Mouse (Mus musculus) C2C12 (cell line): ENCODE data around the gene Prps1l3. TPM values are rescaled to one million over a fixed set of nuclear protein-coding genes. Genes with fewer than 3 reads are reported as not detected.

Experiments
- H3K27me3 ChIP-seq: one replicate; pipeline ENCODE4 v1.6.1; 2011; ENCODE audit not compliant: control insufficient read depth, insufficient read depth, insufficient read length
- H3K36me3 ChIP-seq: one replicate; pipeline ENCODE4 v1.6.1; 2011; ENCODE audit not compliant: control insufficient read depth, insufficient read depth
- H3K4me3 ChIP-seq: one replicate; pipeline ENCODE4 v1.5.1; 2011; ENCODE audit warnings: mild to moderate bottlenecking, control low read depth; ENCODE audit not compliant: poor library complexity, insufficient read depth, severe bottlenecking
- H3K79me2 ChIP-seq: one replicate; pipeline ENCODE4 v1.6.1; 2011; ENCODE audit not compliant: control insufficient read depth, insufficient read depth
- H3K79me3 ChIP-seq: one replicate; pipeline ENCODE4 v1.6.1; 2011; ENCODE audit warnings: low read depth, control low read depth
- H3ac ChIP-seq: one replicate; pipeline ENCODE3; 2011; ENCODE audit warnings: low read depth; ENCODE audit not compliant: control insufficient read depth, insufficient read length
- CEBPB ChIP-seq: IDR thresholded peaks from one replicate; pipeline ENCODE4 v1.6.1; 2011; ENCODE audit warnings: low read depth, mild to moderate bottlenecking, control low read depth, moderate library complexity
- CTCF ChIP-seq: IDR thresholded peaks from one replicate; pipeline ENCODE4 v1.5.1; 2011; ENCODE audit not compliant: control insufficient read depth, insufficient read depth, insufficient read length
- FOSL1 ChIP-seq: IDR thresholded peaks from one replicate; pipeline ENCODE4 v1.8.0; 2011; ENCODE audit warnings: mild to moderate bottlenecking, low read length; ENCODE audit not compliant: poor library complexity, insufficient read depth, severe bottlenecking
- MAX ChIP-seq: IDR thresholded peaks from one replicate; pipeline ENCODE4 v1.6.1; 2011; ENCODE audit warnings: mild to moderate bottlenecking, control low read depth
- MYOD1 ChIP-seq: IDR thresholded peaks from one replicate; pipeline ENCODE4 v1.6.1; 2011; ENCODE audit warnings: low read depth; ENCODE audit not compliant: control insufficient read depth, insufficient read length
- MYOG ChIP-seq: IDR thresholded peaks from one replicate; pipeline ENCODE4 v1.6.1; 2011; ENCODE audit not compliant: control insufficient read depth, insufficient read length; ENCODE audit errors: extremely low read depth
- USF1 ChIP-seq: IDR thresholded peaks from one replicate; pipeline ENCODE4 v1.6.1; 2011; ENCODE audit warnings: low read depth, mild to moderate bottlenecking, control low read depth, moderate library complexity
- long read RNA-seq, 2 experiments: library from polyadenylated mRNA; unstranded; transcript quantifications; one replicate each; pipeline ENCODE4 v2.0.0; 2019 to 2020
- polyA plus RNA-seq: library from polyadenylated mRNA; unstranded; fragments of >200 nt; fragmentation: generic; extraction: Trizol; gene quantifications from one replicate; pipeline ENCODE4 v1.2.1, GENCODE M21; 2012; ENCODE audit warnings: missing spikeins

Prps1l3 gene
- polyA plus RNA-seq, result 15.9 TPM
- long read RNA-seq, experiment 1, transcript Prps1l3-201 (2 exons, 1,720 nt), result major isoform, 30 of 30 reads
- long read RNA-seq, experiment 1, partial matches to known transcripts, result 0 of 30 reads
- long read RNA-seq, experiment 1, other reads (novel, unspliced or antisense), result 0 of 30 reads
- long read RNA-seq, experiment 2, transcript Prps1l3-201 (2 exons, 1,720 nt), result major isoform, 304 of 334 reads
- long read RNA-seq, experiment 2, partial matches to known transcripts, result 1 of 334 reads
- long read RNA-seq, experiment 2, other reads (novel, unspliced or antisense), result 29 of 334 reads

GRCm38 (mm10) chr12:57230192-57230706 is at the start of gene Prps1l3, which contains the start of gene Mipol1:
Prps1l3 (plus strand) TSS chr12:57230412.
Mipol1 (plus strand) TSS chr12:57230427.
- peaks cover 9% of the 10 kb centered on the region for H3K36me3 ChIP-seq
- peaks cover 49% of the 10 kb centered on the region for H3K79me2 ChIP-seq
- peak within 1 kb of the TSS; percentile 80 for H3ac ChIP-seq
- no peak for TF ChIP-seq USF1
- TF ChIP-seq MAX, result peak; percentile 95
- H3K4me3 ChIP-seq, result peak within 1 kb of the TSS; percentile 55
- no peaks in the 10 kb centered on the region for H3K27me3 ChIP-seq
- H3K79me3 ChIP-seq, result peaks cover 44% of the 10 kb centered on the region

DNA sequence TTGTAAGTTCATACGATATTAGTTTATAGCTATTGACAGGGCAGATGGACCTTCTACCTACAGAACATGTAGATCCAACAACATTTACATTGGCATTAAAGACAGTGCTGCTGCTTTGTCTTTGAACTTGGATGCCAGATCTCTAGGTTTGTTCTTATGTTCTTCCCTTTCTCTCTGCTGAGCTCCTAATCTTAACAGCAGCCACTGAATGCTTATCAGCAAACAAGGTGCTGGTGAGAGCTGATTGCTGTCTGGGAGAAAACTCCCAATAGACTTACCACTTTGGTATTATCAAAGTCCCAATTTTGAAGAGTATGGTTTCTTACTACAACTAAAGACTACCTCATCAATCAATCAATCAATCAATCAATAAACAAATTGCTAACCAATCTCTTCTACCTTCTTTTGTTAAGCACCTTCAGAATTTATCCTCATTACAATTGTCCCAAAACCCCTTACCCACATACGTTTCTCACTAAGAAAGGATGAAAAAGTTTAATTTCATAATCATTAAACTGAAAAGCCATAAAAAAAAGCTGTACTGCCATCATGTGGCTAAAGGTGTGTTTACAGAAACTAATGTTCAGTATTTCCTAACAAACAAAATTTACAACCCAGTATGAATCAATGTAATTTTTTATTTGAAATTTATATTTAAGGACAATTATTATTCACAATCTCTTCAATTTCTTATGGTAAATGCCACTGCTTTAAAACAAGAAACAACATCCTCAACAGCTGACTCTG is 45.6 kb upstream of the Prps1l3 start:
- Histone ChIP-seq H3K4me3 (no peak overlapping the region), H3K79me3 (no peaks in the 10 kb centered on the region), H3K27me3 (no peaks in the 10 kb centered on the region), H3K36me3 (no peaks in the 10 kb centered on the region), H3ac (no peak overlapping the region), H3K79me2 (no peaks in the 10 kb centered on the region)
- no peak for TF ChIP-seq MYOD1
- no peak for TF ChIP-seq FOSL1
- TF ChIP-seq CEBPB, result no peak
- no peak for TF ChIP-seq CTCF
- TF ChIP-seq USF1, result no peak
- no peak for TF ChIP-seq MAX
- TF ChIP-seq MYOG, result no peak

DNA sequence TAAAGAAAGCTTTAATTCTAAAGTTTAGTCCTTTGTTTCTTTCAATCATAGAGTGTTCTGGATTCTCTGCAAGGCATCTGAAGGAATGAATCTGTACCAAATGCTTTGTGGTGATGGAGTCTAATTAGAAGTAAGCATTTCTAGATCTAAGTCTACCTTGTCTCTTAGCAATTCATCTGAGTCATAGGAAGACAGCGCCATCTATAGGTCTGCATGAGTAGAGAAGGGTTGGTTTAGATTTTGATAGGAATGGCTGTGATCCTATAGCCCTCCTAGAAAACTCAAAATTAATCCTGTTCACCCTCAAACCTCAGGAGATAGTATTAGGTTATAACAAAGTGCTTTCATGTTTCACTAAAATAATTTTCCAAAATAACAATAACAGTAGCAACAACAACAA is 44.7 kb upstream of the Prps1l3 start:
- Histone ChIP-seq H3K36me3 (no peaks in the 10 kb centered on the region), H3K79me3 (no peaks in the 10 kb centered on the region), H3K4me3 (no peak overlapping the region), H3ac (no peak overlapping the region), H3K79me2 (no peaks in the 10 kb centered on the region), H3K27me3 (no peaks in the 10 kb centered on the region)
- TF ChIP-seq USF1 (no peak), MYOG (no peak), FOSL1 (no peak), CTCF (no peak), MYOD1 (no peak), CEBPB (no peak), MAX (no peak)

GRCm38 (mm10) chr12:57186126-57186525 is 44.1 kb upstream of the Prps1l3 start:
- no peak for TF ChIP-seq FOSL1
- TF ChIP-seq CEBPB, result no peak
- no peak for TF ChIP-seq MAX
- TF ChIP-seq USF1, result no peak
- no peak for TF ChIP-seq MYOD1
- TF ChIP-seq CTCF, result no peak
- TF ChIP-seq MYOG, result no peak
- Histone ChIP-seq H3K4me3 (no peak overlapping the region), H3K79me3 (no peaks in the 10 kb centered on the region), H3K27me3 (no peaks in the 10 kb centered on the region), H3K36me3 (no peaks in the 10 kb centered on the region), H3ac (no peak overlapping the region), H3K79me2 (no peaks in the 10 kb centered on the region)

DNA sequence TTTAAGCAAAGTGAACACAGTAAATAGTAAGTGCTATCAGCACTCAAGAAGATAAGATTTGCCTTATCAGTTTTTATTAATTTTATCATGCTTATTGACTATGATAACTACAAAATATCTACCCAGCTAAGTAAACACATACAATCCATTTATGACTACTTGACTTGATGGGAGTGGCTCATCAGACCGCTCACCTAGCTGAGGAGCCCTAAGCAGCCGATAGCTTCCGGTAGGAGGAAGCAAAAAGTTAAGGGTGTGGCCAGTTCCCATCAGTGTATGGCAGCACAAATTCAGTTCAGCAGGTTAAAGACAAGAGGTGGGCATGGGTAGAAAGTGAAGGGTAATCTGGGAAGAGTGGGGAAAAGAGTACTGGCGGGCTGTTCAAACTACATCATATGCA is 43.2 kb upstream of the Prps1l3 start:
- TF ChIP-seq MAX (no peak), FOSL1 (no peak), MYOD1 (no peak), CTCF (no peak)
- no peaks in the 10 kb centered on the region for H3K27me3 ChIP-seq
- no peaks in the 10 kb centered on the region for H3K36me3 ChIP-seq
- H3ac ChIP-seq, result no peak overlapping the region
- no peaks in the 10 kb centered on the region for H3K79me2 ChIP-seq
- H3K79me3 ChIP-seq, result no peaks in the 10 kb centered on the region
- no peak overlapping the region for H3K4me3 ChIP-seq

DNA sequence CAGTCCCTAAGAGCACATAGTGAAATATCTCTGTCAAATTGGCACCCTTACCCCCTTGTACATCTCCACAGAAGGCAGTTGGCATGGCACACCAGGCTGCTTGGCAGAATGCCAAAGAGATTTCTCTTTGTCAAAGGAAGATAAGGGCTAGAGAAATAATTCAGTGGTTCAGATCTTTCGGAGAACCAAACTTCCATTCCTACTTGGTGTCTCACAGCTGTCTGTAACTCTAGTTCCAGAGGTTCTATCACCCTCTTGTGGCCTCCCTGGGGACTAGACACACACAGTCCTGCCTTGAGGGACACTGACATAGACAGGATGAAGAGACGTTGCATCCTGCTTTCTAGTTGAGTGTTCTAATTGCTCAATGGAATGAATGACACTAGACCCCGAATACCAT is 35.6 kb upstream of the Prps1l3 start:
- H3K79me3 ChIP-seq, result no peaks in the 10 kb centered on the region
- no peak overlapping the region for H3ac ChIP-seq
- H3K4me3 ChIP-seq, result no peak overlapping the region
- H3K79me2 ChIP-seq, result no peaks in the 10 kb centered on the region
- TF ChIP-seq USF1 (no peak), MAX (no peak), FOSL1 (no peak), MYOD1 (no peak), CEBPB (no peak), CTCF (no peak), MYOG (no peak)
- no peaks in the 10 kb centered on the region for H3K36me3 ChIP-seq
- H3K27me3 ChIP-seq, result no peaks in the 10 kb centered on the region
